Comparison of ENCODE assay signal across 12 mouse cellular contexts in genomic region chr6:116966436-116966835, GRCm38 (mm10).
A peak's percentile ranks its signal among the peaks of the same experiment; 100 is the strongest.
DNase-seq lines count a peak whose midpoint lies in the region; TF ChIP-seq lines count a peak whose summit lies in the region.
"Had no signal": no experiment of that assay in that cellular context is flagged by ENCODE, and none has a peak within 500 bp of the region (broad histone marks: within the 10 kb centered on the region; RNA-seq: fewer than 3 reads in every experiment).

No protein-coding gene starts in this region.

- peak; percentile 28 for DNase-seq in gastrocnemius, adult 2 months
- DNase-seq in gastrocnemius, postnatal 10 days: no peak
- no peak for DNase-seq in layer of hippocampus, adult 2 months (ENCODE audit: low spot score in 2 of 2)
- no peak for DNase-seq in layer of hippocampus, postnatal 10 days (ENCODE audit: low spot score in 2 of 2)
- DNase-seq in A20 (ENCODE audit: low read depth, low spot score): peak; percentile 17
- no peak for DNase-seq in MEL (ENCODE audit: low read depth, low spot score)
- no peak for DNase-seq in left cerebral cortex, postnatal 10 days (ENCODE audit: extremely low spot score in 1 of 2, low spot score in 2 of 2)
- DNase-seq: thymus, adult 18-20 months had no signal

- no peaks in the 10 kb centered on the region for H3K4me1 ChIP-seq in MEL (ENCODE audit: control insufficient read depth in 1 of 2, insufficient read depth in 2 of 2, low read length in 2 of 2)
- H3K4me1 ChIP-seq: forebrain, embryonic 12.5 days; lung, embryonic 15.5 days had no signal

- H3K4me3 ChIP-seq in gastrocnemius, adult 2 months: no peak overlapping the region
- no peak overlapping the region for H3K4me3 ChIP-seq in layer of hippocampus, adult 2 months
- H3K4me3 ChIP-seq in MEL (ENCODE audit: control insufficient read depth in 1 of 2, insufficient read depth in 1 of 2, low read depth in 2 of 2, low read length in 2 of 2): no peak overlapping the region
- H3K4me3 ChIP-seq: forebrain, embryonic 12.5 days; hindbrain, embryonic 10.5 days; lung, embryonic 15.5 days had no signal

- no peak for TF ChIP-seq POLR2A in MEL (IDR thresholded peaks at IDR 0.05; ENCODE audit: control insufficient read depth in 1 of 2, insufficient read depth in 1 of 2, low read depth in 1 of 2, low read length in 2 of 2, poor library complexity in 1 of 2)

- no peaks in the 10 kb centered on the region for H3K27me3 ChIP-seq in MEL (ENCODE audit: control insufficient read depth in 1 of 2, insufficient read depth in 2 of 2, low read length in 2 of 2)
- H3K27me3 ChIP-seq: forebrain, embryonic 12.5 days; lung, embryonic 15.5 days had no signal

- intact Hi-C loops in gastrocnemius, adult 2 months (cut with DNase I): loop anchor here (5.0 to 10.0 kb wide), 3 partner anchors 108 to 861 kb away; partner anchors contain the start of gene Cxcl12
- intact Hi-C loops in left cerebral cortex, postnatal 10 days (cut with DNase I): loop anchor here (10.0 kb wide), 1 partner anchor 198 kb away; the partner anchor contains the start of gene Cxcl12

- no peaks in the 10 kb centered on the region for H3K79me2 ChIP-seq in MEL (ENCODE audit: control insufficient read depth, insufficient read depth, low read length, poor library complexity)

- TF ChIP-seq RAD21 in MEL (IDR thresholded peaks at IDR 0.05; ENCODE audit: low read depth, low read length): no peak

- no peak for TF ChIP-seq EP300 in MEL (IDR thresholded peaks at IDR 0.05; ENCODE audit: low read depth in 1 of 2, low read length in 2 of 2)

- no peak overlapping the region for H3K27ac ChIP-seq in gastrocnemius, adult 2 months
- H3K27ac ChIP-seq in layer of hippocampus, adult 2 months: no peak overlapping the region
- H3K27ac ChIP-seq in MEL (ENCODE audit: control insufficient read depth, low read depth, low read length): no peak overlapping the region
- H3K27ac ChIP-seq: forebrain, embryonic 12.5 days; hindbrain, embryonic 10.5 days; lung, embryonic 15.5 days had no signal

- no peaks in the 10 kb centered on the region for H3K9me3 ChIP-seq in MEL (replicated peaks; ENCODE audit: insufficient read depth, low read length)
- H3K9me3 ChIP-seq: forebrain, embryonic 12.5 days; hindbrain, embryonic 10.5 days; lung, embryonic 15.5 days had no signal

- no peaks in the 10 kb centered on the region for H3K36me3 ChIP-seq in MEL (ENCODE audit: control insufficient read depth in 1 of 2, insufficient read depth in 2 of 2, low read length in 2 of 2)
- H3K36me3 ChIP-seq: forebrain, embryonic 12.5 days; G1E; hindbrain, embryonic 10.5 days; lung, embryonic 15.5 days had no signal

- TF ChIP-seq CTCF in gastrocnemius, adult 2 months (IDR thresholded peaks at IDR 0.05): peak; percentile 63
- peak; percentile 75 for TF ChIP-seq CTCF in layer of hippocampus, adult 2 months (conservative IDR thresholded peaks at IDR 0.05)
- TF ChIP-seq CTCF in MEL (IDR thresholded peaks at IDR 0.05 in 2 of 3, conservative IDR thresholded peaks at IDR 0.05 in 1 of 3; ENCODE audit: control insufficient read depth in 1 of 3, insufficient read depth in 1 of 3, low read depth in 2 of 3, low read length in 3 of 3, poor library complexity in 1 of 3, severe bottlenecking in 1 of 3): peak in 1 of 3 experiments; percentile 20; a peak in 2 of 6 replicates

- H3K9ac ChIP-seq in MEL (ENCODE audit: control insufficient read depth, low read depth, low read length, poor library complexity, severe bottlenecking): no peak overlapping the region
- H3K9ac ChIP-seq: forebrain, embryonic 12.5 days; lung, embryonic 15.5 days had no signal

TF ChIP-seq in MEL, 35 proteins besides CTCF, POLR2A, EP300 and RAD21:
- TF ChIP-seq ZNF384 (IDR thresholded peaks at IDR 0.05; ENCODE audit: low read depth, low read length): 0 out of 2 replicates have a peak, but pooled peaks have one; percentile 17
- TF ChIP-seq BHLHE40 (IDR thresholded peaks at IDR 0.05; ENCODE audit: borderline replicate concordance, low read depth, low read length): no peak
- TF ChIP-seq GABPA (IDR thresholded peaks at IDR 0.05; ENCODE audit: low read depth, low read length): no peak

Comparison
In these comparisons a context has a peak if more than half of its experiments do, and no peak if none do; other contexts are left out.
1. DNase-seq: peak in gastrocnemius, adult 2 months (single experiment) and A20 (single experiment); none in gastrocnemius, postnatal 10 days (single experiment), layer of hippocampus, adult 2 months (0 of 2), layer of hippocampus, postnatal 10 days (0 of 2), MEL (single experiment) and left cerebral cortex, postnatal 10 days (0 of 2).